Mouse (Mus musculus): ENCODE data around the gene Syce3. TPM values are rescaled to one million over a fixed set of nuclear protein-coding genes. Genes with fewer than 3 reads are reported as not detected.

The Syce3 gene
- polyA plus RNA-seq, 1 experiment from 2014 or later, result not detected

Other genes starting within 250 kb of the Syce3 start
- gene Plxnb2, start 229.7 kb downstream of the Syce3 start, polyA plus RNA-seq (2015; fragmentation: Nextera tagmentation; extraction: Ambion mirVana), result 144 and 149 TPM in 2 replicates
- gene Dennd6b, start 214.0 kb downstream of the Syce3 start, polyA plus RNA-seq (2015; fragmentation: Nextera tagmentation; extraction: Ambion mirVana), result 12.4 and 13.0 TPM in 2 replicates
- gene Ppp6r2, start 198.9 kb downstream of the Syce3 start, polyA plus RNA-seq (2015; fragmentation: Nextera tagmentation; extraction: Ambion mirVana), result 24.5 and 25.0 TPM in 2 replicates
- gene Sbf1, start 95.2 kb downstream of the Syce3 start, polyA plus RNA-seq (2015; fragmentation: Nextera tagmentation; extraction: Ambion mirVana), result 50.9 and 55.3 TPM in 2 replicates
- 1.6 and 1.9 TPM in 2 replicates for gene Adm2, start 87.8 kb downstream of the Syce3 start, polyA plus RNA-seq (2015; fragmentation: Nextera tagmentation; extraction: Ambion mirVana)
- gene Miox, start 76.1 kb downstream of the Syce3 start, polyA plus RNA-seq (2015; fragmentation: Nextera tagmentation; extraction: Ambion mirVana), result not detected in 2 replicates
- 67.8 and 77.2 TPM in 2 replicates for gene Lmf2, start 54.8 kb downstream of the Syce3 start, polyA plus RNA-seq (2015; fragmentation: Nextera tagmentation; extraction: Ambion mirVana)
- 151 and 161 TPM in 2 replicates for gene Ncaph2, start 54.8 kb downstream of the Syce3 start, polyA plus RNA-seq (2015; fragmentation: Nextera tagmentation; extraction: Ambion mirVana)
- gene Sco2, start 36.7 kb downstream of the Syce3 start, polyA plus RNA-seq (2015; fragmentation: Nextera tagmentation; extraction: Ambion mirVana), result 5.5 and 5.6 TPM in 2 replicates
- gene Tymp, start 33.5 kb downstream of the Syce3 start, polyA plus RNA-seq (2015; fragmentation: Nextera tagmentation; extraction: Ambion mirVana), result 1.0 and 1.6 TPM in 2 replicates
- 0.42 and 0.56 TPM in 2 replicates for gene Odf3b, start 31.2 kb downstream of the Syce3 start, polyA plus RNA-seq (2015; fragmentation: Nextera tagmentation; extraction: Ambion mirVana)
- gene Klhdc7b, start 25.6 kb downstream of the Syce3 start, polyA plus RNA-seq (2015; fragmentation: Nextera tagmentation; extraction: Ambion mirVana), result not detected in 2 replicates
- gene Cpt1b, start 15.4 kb upstream of the Syce3 start, polyA plus RNA-seq (2015; fragmentation: Nextera tagmentation; extraction: Ambion mirVana), result 0.91 and 6.1 TPM in 2 replicates
- 2.1 and 3.5 TPM in 2 replicates for gene C730034F03Rik, start 19.1 kb upstream of the Syce3 start, polyA plus RNA-seq (2015; fragmentation: Nextera tagmentation; extraction: Ambion mirVana)
- 0.16 TPM in 1 of 2 replicates, not detected in the other for gene Gm44502, start 19.2 kb upstream of the Syce3 start, polyA plus RNA-seq (2015; fragmentation: Nextera tagmentation; extraction: Ambion mirVana)
- gene Chkb, start 19.4 kb upstream of the Syce3 start, polyA plus RNA-seq (2015; fragmentation: Nextera tagmentation; extraction: Ambion mirVana), result 53.0 and 55.5 TPM in 2 replicates
- gene Mapk8ip2, start 43.4 kb upstream of the Syce3 start, polyA plus RNA-seq (2015; fragmentation: Nextera tagmentation; extraction: Ambion mirVana), result 0.63 and 0.82 TPM in 2 replicates
- gene Arsa, start 66.9 kb upstream of the Syce3 start, polyA plus RNA-seq (2015; fragmentation: Nextera tagmentation; extraction: Ambion mirVana), result 27.6 and 31.7 TPM in 2 replicates
- gene Shank3, start 89.1 kb upstream of the Syce3 start, polyA plus RNA-seq (2015; fragmentation: Nextera tagmentation; extraction: Ambion mirVana), result 1.2 and 1.7 TPM in 2 replicates
- 0.22 TPM in 1 of 2 replicates, not detected in the other for gene Acr, start 157.8 kb upstream of the Syce3 start, polyA plus RNA-seq (2015; fragmentation: Nextera tagmentation; extraction: Ambion mirVana)
- 38.0 and 38.4 TPM in 2 replicates for gene Rabl2, start 181.4 kb upstream of the Syce3 start, polyA plus RNA-seq (2015; fragmentation: Nextera tagmentation; extraction: Ambion mirVana)

Measured in limb, embryonic 15.5 days (tissue).